Mouse (Mus musculus) limb, embryonic 11.5 days (tissue): ENCODE data around the gene Errfi1. TPM values are rescaled to one million over a fixed set of nuclear protein-coding genes. Genes with fewer than 3 reads are reported as not detected.
A peak's percentile ranks its signal among the peaks of the same experiment; 100 is the strongest.

ENCODE experiments used
- ATAC-seq: fragments of 200-750 bp; cut with Nextera tagmentation; 2 replicates; pipeline ENCODE4 v1.8.0; 2017; ENCODE audit warnings: low read depth; ENCODE audit not compliant: insufficient number of reproducible peaks, low FRiP score, low TSS enrichment
- DNase-seq: peaks from one replicate; pipeline ENCODE4 v3.0.0-alpha.2; 2015; ENCODE audit warnings: low spot score
- H3K27ac ChIP-seq: fragments of 300-500 bp; sonication (generic); replicated peaks from 2 replicates; pipeline ENCODE4 v1.5.1; 2014; ENCODE audit warnings: low read depth, mild to moderate bottlenecking, low read length
- H3K27me3 ChIP-seq: fragments of 300-500 bp; sonication (generic); 2 replicates; pipeline ENCODE4 v1.6.1; 2014; ENCODE audit warnings: mild to moderate bottlenecking, low read length, mixed read lengths; ENCODE audit not compliant: control insufficient read depth, insufficient read depth
- H3K36me3 ChIP-seq: fragments of 300-500 bp; sonication (generic); 2 replicates; pipeline ENCODE4 v1.6.1; 2014; ENCODE audit warnings: mild to moderate bottlenecking, low read length, moderate library complexity, mixed read lengths; ENCODE audit not compliant: control insufficient read depth, insufficient read depth
- H3K4me1 ChIP-seq: fragments of 300-500 bp; sonication (generic); 2 replicates; pipeline ENCODE4 v1.6.1; 2014; ENCODE audit warnings: low read length, mixed read lengths; ENCODE audit not compliant: control insufficient read depth, insufficient read depth
- H3K4me2 ChIP-seq: fragments of 300-500 bp; sonication (generic); 2 replicates; pipeline ENCODE4 v1.6.1; 2014; ENCODE audit warnings: low read depth, mild to moderate bottlenecking, moderate library complexity; ENCODE audit not compliant: severe bottlenecking
- H3K4me3 ChIP-seq: fragments of 300-500 bp; sonication (generic); 2 replicates; pipeline ENCODE4 v1.5.1; 2014; ENCODE audit warnings: low read depth, low read length
- H3K9ac ChIP-seq: fragments of 300-500 bp; sonication (generic); 2 replicates; pipeline ENCODE4 v1.6.1; 2014; ENCODE audit warnings: mild to moderate bottlenecking, low read length
- H3K9me3 ChIP-seq: fragments of 300-500 bp; sonication (generic); 2 replicates; pipeline ENCODE4 v1.6.1; 2016; ENCODE audit warnings: low read length; ENCODE audit not compliant: control insufficient read depth
- WGBS: fragments of 180-500 bp; shearing (Covaris S2); extraction: QIAGEN DNeasy Blood & Tissue Kit; methylation state at CpG from one replicate; pipeline ENCODE4 v1.1.7; 2014; 5-methylcytosine and 5-hydroxymethylcytosine counted together
- polyA plus RNA-seq: library from polyadenylated mRNA; unstranded; fragments of >200 nt; fragmentation: Nextera tagmentation; extraction: Ambion mirVana; gene quantifications from 2 replicates; pipeline ENCODE4 v1.2.1, GENCODE M21; 2014

Errfi1 gene
- polyA plus RNA-seq, 1 experiment from 2014 or later: 34.7 TPM

GRCm38 (mm10) chr4:150852479-150852878 lies 1.2 kb upstream of the Errfi1 start:
- ATAC-seq: no peak
- Histone ChIP-seq H3K4me2 (no peak overlapping the region), H3K9me3 (no peaks in the 10 kb centered on the region), H3K27ac (no peak overlapping the region), H3K27me3 (no peaks in the 10 kb centered on the region), H3K4me3 (no peak overlapping the region), H3K4me1 (peaks cover 9% of the 10 kb centered on the region), H3K36me3 (no peaks in the 10 kb centered on the region), H3K9ac (no peak overlapping the region)
- DNase-seq: no peak
- WGBS: 83% methylated on average over 4 of the region's 4 CpGs

- H3K4me1 ChIP-seq: peaks cover 9% of the 10 kb centered on the region
- peak overlapping the region; percentile 94 for H3K9ac ChIP-seq
- peak; percentile 99 for DNase-seq
- WGBS: under 1% methylated on average over 55 of the region's 59 CpGs
- H3K4me2 ChIP-seq: peak overlapping the region; percentile 57
- no peaks in the 10 kb centered on the region for H3K27me3 ChIP-seq
- no peaks in the 10 kb centered on the region for H3K9me3 ChIP-seq
- peak; percentile 93 for ATAC-seq
- peak overlapping the region; percentile 83 for H3K4me3 ChIP-seq
- H3K36me3 ChIP-seq: no peaks in the 10 kb centered on the region
- peak overlapping the region; percentile 98 for H3K27ac ChIP-seq
Measured at GRCm38 (mm10) chr4:150854839-150855246, 1.1 kb downstream of the Errfi1 start.

- Histone ChIP-seq H3K4me3 (peak overlapping the region; percentile 83), H3K9ac (peak overlapping the region; percentile 94), H3K4me1 (peaks cover 9% of the 10 kb centered on the region), H3K9me3 (no peaks in the 10 kb centered on the region), H3K27me3 (no peaks in the 10 kb centered on the region), H3K27ac (peak overlapping the region; percentile 98), H3K36me3 (no peaks in the 10 kb centered on the region), H3K4me2 (peak overlapping the region; percentile 57)
- DNase-seq (no peak), ATAC-seq (no peak; the same call in 1 of the 2 replicates)
- WGBS: under 1% methylated on average over 43 of the region's 43 CpGs
Measured at GRCm38 (mm10) chr4:150855346-150855745, 1.6 kb downstream of the Errfi1 start.

- Histone ChIP-seq H3K9me3 (no peaks in the 10 kb centered on the region), H3K27ac (no peak overlapping the region), H3K36me3 (no peaks in the 10 kb centered on the region), H3K4me1 (0 out of 2 replicates have a peak, but pooled peaks cover 6% of the 10 kb centered on the region), H3K4me2 (no peak overlapping the region), H3K9ac (no peak overlapping the region), H3K4me3 (no peak overlapping the region), H3K27me3 (no peaks in the 10 kb centered on the region)
- ATAC-seq (no peak), DNase-seq (no peak)
- WGBS: 86% methylated on average over 4 of the region's 4 CpGs
Measured at GRCm38 (mm10) chr4:150860526-150860925, 6.8 kb downstream of the Errfi1 start.

GRCm38 (mm10) chr4:150861161-150861560 lies 7.4 kb downstream of the Errfi1 start:
- H3K4me3 ChIP-seq: no peak overlapping the region
- H3K9ac ChIP-seq: no peak overlapping the region
- no peaks in the 10 kb centered on the region; the same call in 1 of the 2 replicates for H3K36me3 ChIP-seq
- DNase-seq (no peak), ATAC-seq (no peak)
- no peaks in the 10 kb centered on the region for H3K9me3 ChIP-seq
- H3K4me2 ChIP-seq: no peak overlapping the region
- H3K4me1 ChIP-seq: 0 out of 2 replicates have a peak, but pooled peaks cover 6% of the 10 kb centered on the region
- H3K27me3 ChIP-seq: no peaks in the 10 kb centered on the region
- no peak overlapping the region for H3K27ac ChIP-seq
- WGBS: 86% methylated on average over 2 of the region's 2 CpGs

GRCm38 (mm10) chr4:150862626-150863375 lies 9.1 kb downstream of the Errfi1 start:
- H3K9ac ChIP-seq: no peak overlapping the region
- no peak for ATAC-seq
- H3K27me3 ChIP-seq: no peaks in the 10 kb centered on the region
- peaks cover 9% of the 10 kb centered on the region for H3K36me3 ChIP-seq
- WGBS: 70% methylated on average over 8 of the region's 8 CpGs
- H3K4me3 ChIP-seq: no peak overlapping the region
- no peak overlapping the region for H3K4me2 ChIP-seq
- no peaks in the 10 kb centered on the region for H3K9me3 ChIP-seq
- DNase-seq: no peak
- 0 out of 2 replicates have a peak, but pooled peaks cover 3% of the 10 kb centered on the region for H3K4me1 ChIP-seq
- H3K27ac ChIP-seq: no peak overlapping the region

GRCm38 (mm10) chr4:150865371-150865770 lies 11.7 kb downstream of the Errfi1 start:
- ATAC-seq (no peak), DNase-seq (no peak)

GRCm38 (mm10) chr4:150866069-150866468 lies 12.3 kb downstream of the Errfi1 start:
- Histone ChIP-seq H3K27ac (no peak overlapping the region), H3K27me3 (no peaks in the 10 kb centered on the region), H3K4me3 (no peak overlapping the region), H3K9me3 (no peaks in the 10 kb centered on the region), H3K9ac (no peak overlapping the region), H3K4me2 (no peak overlapping the region), H3K4me1 (peaks cover 11% of the 10 kb centered on the region; the same call in 1 of the 2 replicates), H3K36me3 (peaks cover 9% of the 10 kb centered on the region)
- no peak for DNase-seq
- WGBS: 92% methylated on average over 11 of the region's 11 CpGs
- ATAC-seq: no peak

More at GRCm38 (mm10) chr4:150865371-150865770, 11.7 kb downstream of the Errfi1 start:
- peaks cover 9% of the 10 kb centered on the region for H3K36me3 ChIP-seq
- H3K4me1 ChIP-seq: peaks cover 8% of the 10 kb centered on the region; the same call in 1 of the 2 replicates
- H3K4me2 ChIP-seq: no peak overlapping the region
- no peak overlapping the region for H3K4me3 ChIP-seq
- H3K27me3 ChIP-seq: no peaks in the 10 kb centered on the region
- no peak overlapping the region for H3K9ac ChIP-seq
- no peak overlapping the region for H3K27ac ChIP-seq
- H3K9me3 ChIP-seq: no peaks in the 10 kb centered on the region
